Mouse (Mus musculus): ENCODE measurements around the gene BC055324. TPM values are rescaled to one million over a fixed set of nuclear protein-coding genes. Genes with fewer than 3 reads are reported as not detected.

Gene BC055324
- polyA plus RNA-seq, 1 experiment from 2014 or later = 32.2 TPM

- Histone ChIP-seq H3K27me3 (ENCODE audit: control insufficient read depth, insufficient read depth, low read length) (no peaks in the 10 kb centered on the region), H3K9ac (ENCODE audit: low read length) (peak overlapping the region; percentile 92), H3K36me3 (ENCODE audit: control insufficient read depth, insufficient read depth, low read length) (peaks cover 2% of the 10 kb centered on the region; the same call in 1 of the 2 replicates), H3K4me2 (peak overlapping the region; percentile 82), H3K4me1 (ENCODE audit: control insufficient read depth, insufficient read depth, low read length) (peaks cover 10% of the 10 kb centered on the region), H3K9me3 (ENCODE audit: control insufficient read depth, low read length) (no peaks in the 10 kb centered on the region), H3K27ac (ENCODE audit: low read depth, low read length) (peak overlapping the region; percentile 59; the same call in 1 of the 2 replicates), H3K4me3 (ENCODE audit: low read depth, low read length) (peak overlapping the region; percentile 92)
- ATAC-seq (ENCODE audit: low FRiP score) = peak; percentile 95
- peak; percentile 99 for DNase-seq (ENCODE audit: low spot score, missing footprints)
- under 1% methylated on average over 76 of the region's 77 CpGs for WGBS
Observed at GRCm38 (mm10) chr1:163929636-163930457, 64.7 kb downstream of the BC055324 start.

- no peak for ATAC-seq (ENCODE audit: low FRiP score)
- peak within 1 kb of the TSS; percentile 82 for H3K4me2 ChIP-seq
- no peaks in the 10 kb centered on the region for H3K36me3 ChIP-seq (ENCODE audit: control insufficient read depth, insufficient read depth, low read length)
Observed at GRCm38 (mm10) chr1:163928846-163929245, 65.8 kb downstream of the BC055324 start, which contains the start of gene Scyl3. Gene Scyl3 (plus strand): TSS chr1:163929100.

GRCm38 (mm10) chr1:163924093-163924492, 70.5 kb downstream of the BC055324 start:
- Histone ChIP-seq H3K4me3 (ENCODE audit: low read depth, low read length) (no peak overlapping the region), H3K9ac (ENCODE audit: low read length) (no peak overlapping the region), H3K4me1 (ENCODE audit: control insufficient read depth, insufficient read depth, low read length) (peaks cover 2% of the 10 kb centered on the region; the same call in 1 of the 2 replicates), H3K36me3 (ENCODE audit: control insufficient read depth, insufficient read depth, low read length) (no peaks in the 10 kb centered on the region), H3K27ac (ENCODE audit: low read depth, low read length) (no peak overlapping the region), H3K27me3 (ENCODE audit: control insufficient read depth, insufficient read depth, low read length) (no peaks in the 10 kb centered on the region), H3K9me3 (ENCODE audit: control insufficient read depth, low read length) (no peaks in the 10 kb centered on the region), H3K4me2 (no peak overlapping the region)
- WGBS = 90% methylated on average over 8 of the region's 8 CpGs
- no peak for DNase-seq (ENCODE audit: low spot score, missing footprints)
- no peak for ATAC-seq (ENCODE audit: low FRiP score)

More at GRCm38 (mm10) chr1:163928846-163929245, 65.8 kb downstream of the BC055324 start, which contains the start of gene Scyl3:
- Histone ChIP-seq H3K27me3 (ENCODE audit: control insufficient read depth, insufficient read depth, low read length) (no peaks in the 10 kb centered on the region), H3K4me1 (ENCODE audit: control insufficient read depth, insufficient read depth, low read length) (peaks cover 10% of the 10 kb centered on the region), H3K27ac (ENCODE audit: low read depth, low read length) (peak within 1 kb of the TSS; percentile 59; the same call in 1 of the 2 replicates), H3K9me3 (ENCODE audit: control insufficient read depth, low read length) (no peaks in the 10 kb centered on the region), H3K4me3 (ENCODE audit: low read depth, low read length) (peak within 1 kb of the TSS; percentile 92), H3K9ac (ENCODE audit: low read length) (peak within 1 kb of the TSS; percentile 92)
- no peak for DNase-seq (ENCODE audit: low spot score, missing footprints)
- 72% methylated on average over 7 of the region's 7 CpGs for WGBS

- WGBS = 93% methylated on average over 5 of the region's 5 CpGs
- DNase-seq (ENCODE audit: low spot score, missing footprints) (no peak), ATAC-seq (ENCODE audit: low FRiP score) (no peak)
- Histone ChIP-seq H3K27me3 (ENCODE audit: control insufficient read depth, insufficient read depth, low read length) (no peaks in the 10 kb centered on the region), H3K9me3 (ENCODE audit: control insufficient read depth, low read length) (no peaks in the 10 kb centered on the region), H3K4me3 (ENCODE audit: low read depth, low read length) (no peak overlapping the region), H3K4me2 (no peak overlapping the region), H3K9ac (ENCODE audit: low read length) (no peak overlapping the region), H3K27ac (ENCODE audit: low read depth, low read length) (no peak overlapping the region), H3K36me3 (ENCODE audit: control insufficient read depth, insufficient read depth, low read length) (no peaks in the 10 kb centered on the region), H3K4me1 (ENCODE audit: control insufficient read depth, insufficient read depth, low read length) (no peaks in the 10 kb centered on the region)
Observed at GRCm38 (mm10) chr1:163917349-163918160, 77.0 kb downstream of the BC055324 start.

GRCm38 (mm10) chr1:163911981-163912380, 82.6 kb downstream of the BC055324 start:
- H3K9ac ChIP-seq (ENCODE audit: low read length) = no peak overlapping the region
- WGBS = 92% methylated on average over 11 of the region's 11 CpGs
- no peak overlapping the region for H3K4me2 ChIP-seq
- H3K36me3 ChIP-seq (ENCODE audit: control insufficient read depth, insufficient read depth, low read length) = no peaks in the 10 kb centered on the region
- no peak overlapping the region for H3K27ac ChIP-seq (ENCODE audit: low read depth, low read length)
- H3K27me3 ChIP-seq (ENCODE audit: control insufficient read depth, insufficient read depth, low read length) = no peaks in the 10 kb centered on the region
- no peaks in the 10 kb centered on the region for H3K4me1 ChIP-seq (ENCODE audit: control insufficient read depth, insufficient read depth, low read length)
- ATAC-seq (ENCODE audit: low FRiP score) (no peak), DNase-seq (ENCODE audit: low spot score, missing footprints) (no peak)
- no peak overlapping the region for H3K4me3 ChIP-seq (ENCODE audit: low read depth, low read length)
- no peaks in the 10 kb centered on the region for H3K9me3 ChIP-seq (ENCODE audit: control insufficient read depth, low read length)

GRCm38 (mm10) chr1:163910785-163911184, 83.8 kb downstream of the BC055324 start:
- no peak overlapping the region for H3K9ac ChIP-seq (ENCODE audit: low read length)
- H3K4me2 ChIP-seq = no peak overlapping the region
- H3K27ac ChIP-seq (ENCODE audit: low read depth, low read length) = no peak overlapping the region
- no peak for DNase-seq (ENCODE audit: low spot score, missing footprints)
- no peaks in the 10 kb centered on the region for H3K27me3 ChIP-seq (ENCODE audit: control insufficient read depth, insufficient read depth, low read length)
- H3K4me3 ChIP-seq (ENCODE audit: low read depth, low read length) = no peak overlapping the region
- no peaks in the 10 kb centered on the region for H3K9me3 ChIP-seq (ENCODE audit: control insufficient read depth, low read length)
- H3K36me3 ChIP-seq (ENCODE audit: control insufficient read depth, insufficient read depth, low read length) = no peaks in the 10 kb centered on the region
- 91% methylated on average over 9 of the region's 9 CpGs for WGBS
- ATAC-seq (ENCODE audit: low FRiP score) = no peak
- H3K4me1 ChIP-seq (ENCODE audit: control insufficient read depth, insufficient read depth, low read length) = no peaks in the 10 kb centered on the region

- Histone ChIP-seq H3K4me1 (ENCODE audit: control insufficient read depth, insufficient read depth, low read length) (no peaks in the 10 kb centered on the region), H3K27me3 (ENCODE audit: control insufficient read depth, insufficient read depth, low read length) (no peaks in the 10 kb centered on the region), H3K27ac (ENCODE audit: low read depth, low read length) (no peak overlapping the region), H3K4me2 (no peak overlapping the region), H3K36me3 (ENCODE audit: control insufficient read depth, insufficient read depth, low read length) (no peaks in the 10 kb centered on the region), H3K4me3 (ENCODE audit: low read depth, low read length) (no peak overlapping the region), H3K9ac (ENCODE audit: low read length) (no peak overlapping the region), H3K9me3 (ENCODE audit: control insufficient read depth, low read length) (no peaks in the 10 kb centered on the region)
- 9% methylated on average over 2 of the region's 2 CpGs for WGBS
- ATAC-seq (ENCODE audit: low FRiP score) = peak; percentile 45; the same call in 1 of the 2 replicates
- peak; percentile 90 for DNase-seq (ENCODE audit: low spot score, missing footprints)
Observed at GRCm38 (mm10) chr1:163910343-163910742, 84.3 kb downstream of the BC055324 start.

GRCm38 (mm10) chr1:163908389-163908788, 86.2 kb downstream of the BC055324 start:
- no peaks in the 10 kb centered on the region for H3K4me1 ChIP-seq (ENCODE audit: control insufficient read depth, insufficient read depth, low read length)
- H3K9ac ChIP-seq (ENCODE audit: low read length) = no peak overlapping the region
- no peaks in the 10 kb centered on the region for H3K36me3 ChIP-seq (ENCODE audit: control insufficient read depth, insufficient read depth, low read length)
- H3K27ac ChIP-seq (ENCODE audit: low read depth, low read length) = no peak overlapping the region
- WGBS = 67% methylated on average over 11 of the region's 11 CpGs
- no peaks in the 10 kb centered on the region for H3K27me3 ChIP-seq (ENCODE audit: control insufficient read depth, insufficient read depth, low read length)
- DNase-seq (ENCODE audit: low spot score, missing footprints) (no peak), ATAC-seq (ENCODE audit: low FRiP score) (peak; percentile 77; the same call in 1 of the 2 replicates)
- H3K9me3 ChIP-seq (ENCODE audit: control insufficient read depth, low read length) = no peaks in the 10 kb centered on the region
- H3K4me2 ChIP-seq = no peak overlapping the region
- no peak overlapping the region for H3K4me3 ChIP-seq (ENCODE audit: low read depth, low read length)

Measured in midbrain, embryonic 11.5 days (tissue).